Mouse (Mus musculus) lung, postnatal 0 days (tissue): Measurements from ENCODE around the gene Rwdd2a. TPM values are rescaled to one million over a fixed set of nuclear protein-coding genes. Genes with fewer than 3 reads are reported as not detected.
"Not testable (repeated sequence)": the region's sequence is repeated elsewhere in the genome, so short reads cannot be mapped to it uniquely, and the experiment has no call there.

Experiments used
- ATAC-seq: fragments of 200-750 bp; cut with Nextera tagmentation; 2 replicates; pipeline ENCODE4 v1.8.0; 2017; ENCODE audit warnings: moderate library complexity
- DNase-seq: peaks from one replicate; pipeline ENCODE4 v3.0.0-alpha.2; 2016; ENCODE audit warnings: low spot score
- H3K27ac ChIP-seq: fragments of 300-500 bp; sonication (generic); 2 replicates; pipeline ENCODE4 v1.5.1; 2014; ENCODE audit warnings: antibody characterized with exemption, mild to moderate bottlenecking, low read length, mixed read lengths
- H3K27me3 ChIP-seq: fragments of 300-500 bp; sonication (generic); replicated peaks from 2 replicates; pipeline ENCODE4 v1.6.1; 2014; ENCODE audit warnings: low read length, mixed read lengths; ENCODE audit not compliant: insufficient read depth
- H3K36me3 ChIP-seq: fragments of 300-500 bp; sonication (generic); 2 replicates; pipeline ENCODE4 v1.6.1; 2014; ENCODE audit warnings: low read length, mixed read lengths; ENCODE audit not compliant: insufficient read depth
- H3K4me1 ChIP-seq: fragments of 300-500 bp; sonication (generic); 2 replicates; pipeline ENCODE4 v1.6.1; 2014; ENCODE audit warnings: antibody characterized with exemption, low read depth, low read length, mixed read lengths; ENCODE audit not compliant: insufficient read depth
- H3K4me2 ChIP-seq: fragments of 300-500 bp; sonication (generic); replicated peaks from 2 replicates; pipeline ENCODE4 v1.6.1; 2014; ENCODE audit warnings: low read depth, mild to moderate bottlenecking, low read length, moderate library complexity, mixed read lengths
- H3K4me3 ChIP-seq: fragments of 300-500 bp; sonication (generic); 2 replicates; pipeline ENCODE4 v1.5.1; 2014; ENCODE audit warnings: low read depth, low read length
- H3K9ac ChIP-seq: fragments of 300-500 bp; sonication (generic); replicated peaks from 2 replicates; pipeline ENCODE4 v1.6.1; 2014; ENCODE audit warnings: low read depth, mild to moderate bottlenecking
- H3K9me3 ChIP-seq: fragments of 300-500 bp; sonication (generic); 2 replicates; pipeline ENCODE4 v1.6.1; 2016; ENCODE audit warnings: low read length, mixed read lengths
- CTCF ChIP-seq: IDR thresholded peaks from 2 replicates; pipeline ENCODE4 v1.5.1; 2016; ENCODE audit warnings: antibody characterized with exemption, mild to moderate bottlenecking
- EP300 ChIP-seq: IDR thresholded peaks from 2 replicates; pipeline ENCODE4 v1.6.1; 2016; ENCODE audit warnings: antibody characterized with exemption, mild to moderate bottlenecking, control low read depth
- WGBS: fragments of 180-500 bp; shearing (Covaris S2); extraction: QIAGEN DNeasy Blood & Tissue Kit; methylation state at CpG from one replicate; pipeline ENCODE4 v1.1.7; 2014; 5-methylcytosine and 5-hydroxymethylcytosine counted together
- polyA plus RNA-seq: library from polyadenylated mRNA; unstranded; fragments of >200 nt; fragmentation: Nextera tagmentation; extraction: Ambion mirVana; gene quantifications from 2 replicates; pipeline ENCODE4 v1.2.1, GENCODE M21; 2015

The Rwdd2a gene
- polyA plus RNA-seq, 1 experiment from 2014 or later: 6.7 TPM

GRCm38 (mm10) chr9:86579657-86580056 is 7.9 kb downstream of the Rwdd2a start:
- Histone ChIP-seq H3K4me3 (no peak overlapping the region), H3K27ac (no peak overlapping the region), H3K36me3 (no peaks in the 10 kb centered on the region), H3K4me1 (no peaks in the 10 kb centered on the region), H3K9me3 (no peaks in the 10 kb centered on the region), H3K27me3 (no peaks in the 10 kb centered on the region), H3K9ac (no peak overlapping the region), H3K4me2 (no peak overlapping the region)
- WGBS: 61% methylated on average over 10 of the region's 10 CpGs
- TF ChIP-seq EP300 (no peak), CTCF (no peak)
- no peak for ATAC-seq
- DNase-seq: no peak

GRCm38 (mm10) chr9:86583740-86584139 is 11.9 kb downstream of the Rwdd2a start:
- Histone ChIP-seq H3K4me1 (no peaks in the 10 kb centered on the region), H3K27ac (no peak overlapping the region), H3K4me2 (no peak overlapping the region), H3K36me3 (no peaks in the 10 kb centered on the region), H3K9me3 (no peaks in the 10 kb centered on the region), H3K4me3 (no peak overlapping the region), H3K9ac (no peak overlapping the region), H3K27me3 (no peaks in the 10 kb centered on the region)
- ATAC-seq (no peak; the same call in 1 of the 2 replicates), DNase-seq (peak; percentile 78)
- peak; percentile 95 for TF ChIP-seq CTCF
- TF ChIP-seq EP300: no peak
- 44% methylated on average over 3 of the region's 3 CpGs for WGBS

- H3K9ac ChIP-seq: no peak overlapping the region
- no peaks in the 10 kb centered on the region for H3K27me3 ChIP-seq
- WGBS: 89% methylated on average over 11 of the region's 11 CpGs
- no peak for ATAC-seq
- H3K36me3 ChIP-seq: no peaks in the 10 kb centered on the region
- no peak overlapping the region for H3K4me2 ChIP-seq
- TF ChIP-seq EP300 (no peak), CTCF (no peak)
- H3K4me3 ChIP-seq: no peak overlapping the region
- no peak for DNase-seq
- H3K27ac ChIP-seq: no peak overlapping the region
- H3K4me1 ChIP-seq: no peaks in the 10 kb centered on the region
- no peaks in the 10 kb centered on the region for H3K9me3 ChIP-seq
Observed at GRCm38 (mm10) chr9:86587019-86587795, 15.4 kb downstream of the Rwdd2a start.

- Histone ChIP-seq H3K36me3 (no peaks in the 10 kb centered on the region), H3K4me1 (no peaks in the 10 kb centered on the region), H3K9ac (no peak overlapping the region), H3K27me3 (no peaks in the 10 kb centered on the region), H3K4me2 (no peak overlapping the region), H3K4me3 (no peak overlapping the region), H3K27ac (no peak overlapping the region), H3K9me3 (no peaks in the 10 kb centered on the region)
- DNase-seq (peak; percentile 79), ATAC-seq (no peak)
- TF ChIP-seq EP300 (no peak), CTCF (peak; percentile 70)
- 71% methylated on average over 19 of the region's 19 CpGs for WGBS
Observed at GRCm38 (mm10) chr9:86592676-86593668, 21.2 kb downstream of the Rwdd2a start.

- not testable (repeated sequence) for H3K9me3 ChIP-seq, DNase-seq, H3K4me1 ChIP-seq, H3K27me3 ChIP-seq, H3K9ac ChIP-seq, H3K27ac ChIP-seq, H3K4me2 ChIP-seq, H3K4me3 ChIP-seq, H3K36me3 ChIP-seq
- ATAC-seq: peak; percentile 53
- 25% methylated on average over 10 of the region's 10 CpGs for WGBS
Observed at GRCm38 (mm10) chr9:86594357-86594767, 22.6 kb downstream of the Rwdd2a start.

- H3K4me1 ChIP-seq, ATAC-seq, H3K36me3 ChIP-seq, H3K27ac ChIP-seq, H3K27me3 ChIP-seq, H3K4me3 ChIP-seq, H3K9ac ChIP-seq, DNase-seq, H3K9me3 ChIP-seq, H3K4me2 ChIP-seq: not testable (repeated sequence)
Observed at GRCm38 (mm10) chr9:86596983-86597382, 25.2 kb downstream of the Rwdd2a start.
